Mouse (Mus musculus) B cell, adult 62 days (primary cell): ENCODE results near the gene Sh2d3c. TPM values are rescaled to one million over a fixed set of nuclear protein-coding genes. Genes with fewer than 3 reads are reported as not detected.

Experiments used
- total RNA-seq: library from RNA; stranded (reverse); gene quantifications from 4 replicates; pipeline ENCODE4 v1.2.4, GENCODE M21; 2023

The Sh2d3c gene
- 87.7 to 98.5 TPM (median 92.5 TPM) in 4 replicates for total RNA-seq

DNA sequence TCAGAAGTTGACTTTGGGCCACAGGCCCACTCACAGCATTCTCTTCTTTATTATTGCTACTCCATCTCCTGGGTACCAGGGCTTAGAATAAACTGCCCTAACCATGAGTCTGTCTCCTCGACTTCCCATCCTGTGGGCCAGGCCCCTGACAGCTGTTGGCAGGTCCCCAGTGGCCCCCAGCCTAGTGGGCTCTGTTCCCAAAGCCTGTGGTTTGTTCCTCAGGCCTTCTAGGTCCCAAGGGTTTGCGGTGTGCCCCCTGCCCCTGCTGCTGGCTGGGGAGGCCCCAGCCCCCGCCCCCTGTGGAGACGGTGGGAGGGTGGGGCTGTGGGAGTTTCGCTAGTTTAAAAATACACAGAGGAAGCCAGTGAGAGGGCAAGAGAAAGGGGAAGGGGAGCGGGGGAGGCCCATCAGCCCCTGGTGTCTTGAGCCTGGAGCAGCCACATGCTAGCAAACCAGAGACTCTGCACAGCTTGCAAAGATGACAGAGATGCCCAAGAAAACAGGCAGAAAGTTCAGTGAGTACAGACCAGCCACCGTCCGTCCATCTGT, at the start of gene Sh2d3c:
Gene Sh2d3c (plus strand): TSS at position 375 of the 549 bp plus-strand sequence.

DNA sequence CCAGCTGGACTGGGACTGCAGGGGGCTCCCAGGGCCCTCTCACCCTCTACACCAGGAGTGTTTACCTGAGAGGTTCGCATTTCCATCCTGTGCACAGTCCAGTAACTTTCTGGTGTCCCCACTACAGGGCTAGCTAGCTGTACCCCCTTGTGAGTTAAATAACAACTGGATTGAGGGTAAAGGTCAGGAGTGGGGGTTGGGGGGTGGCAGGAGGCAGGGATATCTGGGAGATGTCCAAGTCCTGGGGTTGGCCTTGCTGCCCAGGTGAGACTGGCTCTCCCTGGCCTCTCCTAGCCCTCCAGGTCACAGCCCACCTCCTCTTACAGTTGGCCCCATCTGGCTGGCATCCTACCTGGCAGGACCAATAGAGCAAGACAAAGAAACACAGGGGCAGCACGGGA, 16.8 kb upstream of the Sh2d3c start, which contains the start of gene Fpgs:
Gene Fpgs (minus strand): TSS at position 125 of the 401 bp plus-strand sequence.

DNA sequence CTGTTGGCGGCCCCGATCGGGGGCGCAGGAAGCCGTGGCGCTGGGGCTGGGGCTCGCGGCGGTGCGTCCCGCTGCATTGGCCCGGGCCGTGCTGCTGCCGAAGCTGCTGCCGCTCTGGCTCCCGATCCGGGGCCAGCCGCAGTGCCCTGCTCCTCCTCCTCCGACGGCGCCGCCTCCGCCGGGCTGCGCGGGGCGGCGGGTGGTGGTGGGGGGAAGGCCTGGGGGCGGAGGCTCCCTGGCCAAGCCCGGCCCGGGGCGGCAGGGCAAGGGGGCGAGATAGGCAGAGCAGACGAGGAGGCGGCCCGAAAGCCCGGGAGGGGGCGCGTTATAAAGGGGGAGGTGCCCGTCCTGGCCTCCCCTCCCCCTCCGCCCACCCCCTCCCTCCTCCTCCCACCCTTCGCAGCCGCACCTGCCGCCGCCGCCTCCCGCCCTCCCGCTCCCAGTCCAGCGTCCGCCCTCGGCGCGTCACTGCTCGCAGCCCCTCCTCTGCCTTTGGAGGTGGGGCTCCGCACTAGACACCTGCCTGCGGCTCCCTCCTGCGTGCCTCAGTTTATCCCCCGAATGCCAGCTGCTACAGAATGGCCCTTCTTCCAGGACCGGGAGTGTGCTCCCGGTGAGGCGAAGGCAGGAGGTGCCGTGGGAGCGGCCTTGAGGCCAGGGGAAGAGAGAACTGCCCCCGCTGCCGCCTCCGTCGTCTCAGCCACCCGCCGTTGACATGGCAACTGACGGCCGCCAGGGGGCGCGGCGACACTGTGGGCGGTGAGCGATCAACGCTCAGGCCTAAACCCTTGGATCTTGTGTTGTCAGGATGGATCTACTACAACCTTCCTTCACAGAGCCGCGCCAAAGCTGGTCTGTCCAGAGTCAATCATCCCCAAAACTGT, 7.7 kb upstream of the Sh2d3c start, which contains the start of gene Cdk9:
Gene Cdk9 (minus strand): TSS at position 143 of the 884 bp plus-strand sequence.

DNA sequence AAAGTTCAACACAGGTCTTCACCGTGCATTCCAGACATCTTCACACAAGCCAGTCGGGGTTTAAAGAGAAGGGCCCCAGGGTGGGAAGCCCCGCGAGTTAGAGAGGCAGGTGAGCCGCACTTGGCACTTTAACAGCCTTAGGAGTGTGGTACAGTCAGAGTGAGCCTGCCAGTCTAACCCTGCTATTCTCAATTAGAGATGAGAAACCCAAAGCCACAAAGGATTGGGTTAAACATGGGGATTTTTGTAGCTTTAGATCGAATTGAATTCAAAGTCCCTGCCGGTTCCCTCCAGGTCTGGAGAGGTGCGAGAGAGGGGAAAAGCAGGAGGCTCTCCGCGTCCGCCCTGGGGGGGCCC, 20.0 kb downstream of the Sh2d3c start, which contains the start of gene 6330409D20Rik:
Gene 6330409D20Rik (minus strand): TSS at position 101 of the 357 bp plus-strand sequence.

DNA sequence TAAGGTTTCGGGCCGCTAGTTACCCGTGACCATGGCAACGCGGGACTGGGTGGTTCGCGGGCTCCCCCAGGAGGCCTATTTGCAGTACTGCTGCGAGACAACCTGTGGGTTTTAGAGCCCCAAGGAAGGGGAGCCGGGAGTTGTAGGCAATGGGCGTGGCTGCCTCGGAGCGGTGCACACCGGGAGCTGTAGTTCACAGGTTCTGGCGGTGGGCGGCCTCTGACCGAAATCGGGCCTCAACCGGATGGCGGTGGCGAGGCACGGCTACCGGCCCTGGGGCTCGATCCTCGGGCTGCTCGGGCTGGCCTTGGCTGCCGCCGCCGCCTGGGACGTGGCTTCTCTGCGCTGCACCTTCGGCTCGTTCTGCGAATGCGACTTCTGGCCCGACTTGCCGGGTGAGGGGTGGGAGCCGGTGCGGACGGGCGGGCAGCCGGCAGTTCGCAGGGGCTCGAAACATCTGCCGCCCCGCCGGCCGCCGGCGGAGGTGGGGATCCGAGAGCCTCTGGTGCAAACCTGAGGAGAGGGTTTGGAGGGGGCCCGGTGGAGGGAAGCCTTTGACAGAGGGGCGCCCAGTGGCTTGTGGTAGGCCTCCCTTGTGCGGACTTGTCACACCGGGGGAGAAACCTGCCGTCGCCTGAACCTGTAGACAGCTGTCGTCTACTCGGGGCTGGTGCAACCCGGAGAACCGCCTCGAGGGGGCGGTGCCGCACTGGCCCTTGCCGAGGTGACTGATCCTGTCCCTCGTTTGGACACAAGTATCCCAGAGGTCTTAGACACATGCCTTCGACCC, 36.4 kb downstream of the Sh2d3c start, which contains the start of gene Tor2a:
Gene Tor2a (plus strand): TSS at position 179 of the 790 bp plus-strand sequence.

DNA sequence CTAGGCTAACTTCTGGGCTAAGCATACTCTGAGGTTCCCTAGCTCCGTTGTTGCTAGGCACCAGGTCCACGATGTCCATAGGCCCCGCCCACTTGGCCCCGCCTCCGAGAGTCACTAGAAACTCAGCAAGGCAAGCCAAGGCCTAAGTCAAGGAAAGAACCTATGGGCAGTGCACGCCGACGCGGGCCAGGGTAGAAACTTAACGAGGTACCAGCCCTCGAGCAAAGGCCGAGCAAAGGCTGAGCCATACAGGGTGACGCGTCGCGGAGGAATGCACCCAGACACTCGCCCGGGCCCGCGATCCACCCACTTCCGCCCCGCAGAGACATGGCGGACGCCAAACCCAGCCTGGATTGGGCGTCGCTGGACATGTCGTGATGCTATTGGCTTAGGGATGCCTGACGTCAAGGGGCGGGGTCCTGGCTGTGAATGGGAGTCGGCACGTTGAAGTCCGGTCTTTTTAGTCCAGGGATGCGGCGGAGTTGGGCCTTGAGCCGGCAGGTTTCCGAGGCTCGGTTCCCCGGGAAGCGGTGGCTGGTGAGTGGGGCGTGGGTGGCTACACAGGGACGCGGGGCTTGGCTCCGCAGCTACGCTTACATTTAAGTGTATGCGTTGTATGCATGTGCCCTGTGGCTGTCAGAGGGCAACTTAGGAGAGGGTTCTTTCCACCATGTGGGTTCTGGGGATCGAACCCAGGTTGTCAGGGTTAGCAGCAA, 54.7 kb downstream of the Sh2d3c start, which contains the start of the genes Ttc16 and Ptrh1:
Gene Ttc16 (minus strand): TSS at position 275 of the 716 bp plus-strand sequence.
Gene Ptrh1 (plus strand): TSS at position 428 of the 716 bp plus-strand sequence.

DNA sequence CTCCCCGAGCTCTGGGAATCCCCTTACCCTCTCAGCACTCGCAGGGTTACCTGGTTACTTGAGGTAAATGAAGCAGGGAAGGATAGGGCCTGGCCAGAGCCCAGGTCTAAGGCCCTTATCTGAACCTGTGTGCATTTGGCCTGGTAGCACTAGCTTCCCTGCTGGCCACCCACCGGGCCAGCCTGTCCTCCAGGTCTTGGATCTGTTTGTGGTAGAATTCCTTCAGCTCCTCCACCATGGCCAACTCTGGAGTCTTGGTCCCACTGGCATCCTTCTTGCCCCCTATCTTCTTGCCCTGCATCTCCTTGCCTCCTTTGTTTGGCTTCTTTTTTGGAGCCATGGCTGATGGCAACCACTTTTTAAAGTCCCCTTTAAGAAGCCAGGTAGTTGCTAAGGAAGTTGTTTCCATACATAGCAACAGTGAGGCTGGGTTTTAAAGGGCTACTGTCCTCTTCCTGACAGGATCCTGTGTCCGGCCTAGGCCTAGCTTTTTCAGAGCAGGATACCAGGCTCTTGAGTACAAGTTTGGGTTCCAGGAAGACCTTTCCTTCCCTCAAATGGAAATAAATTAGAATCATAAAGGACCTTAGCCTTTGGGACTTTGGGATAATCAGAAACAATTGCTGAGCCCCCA, 63.3 kb downstream of the Sh2d3c start, which contains the start of gene Cfap157:
Gene Cfap157 (minus strand): TSS at position 381 of the 634 bp plus-strand sequence.

Other genes starting within 250 kb of the Sh2d3c start
- 67.0 to 70.2 TPM (median 68.4 TPM) in 4 replicates for gene Fam102a, start 185.7 kb upstream of the Sh2d3c start, total RNA-seq
- 51.3 to 67.8 TPM (median 59.1 TPM) in 4 replicates for gene Dpm2, start 150.2 kb upstream of the Sh2d3c start, total RNA-seq
- gene Pip5kl1, start 146.3 kb upstream of the Sh2d3c start, total RNA-seq = 0.57 to 2.8 TPM (median 1.4 TPM) in 4 replicates
- not detected in 4 replicates for gene 9430097D07Rik, start 145.4 kb upstream of the Sh2d3c start, total RNA-seq
- gene St6galnac4, start 134.0 kb upstream of the Sh2d3c start, total RNA-seq = 59.5 to 63.4 TPM (median 60.8 TPM) in 4 replicates
- 6.1 to 11.7 TPM (median 8.8 TPM) in 4 replicates for gene St6galnac6, start 121.3 kb upstream of the Sh2d3c start, total RNA-seq
- gene Ak1, start 99.3 kb upstream of the Sh2d3c start, total RNA-seq = 0.29 to 1.5 TPM (median 1.2 TPM) in 3 of 4 replicates, not detected in the other
- 0.36 to 0.98 TPM (median 0.64 TPM) in 4 replicates for gene Eng, start 74.5 kb upstream of the Sh2d3c start, total RNA-seq
- 28.2 to 32.0 TPM (median 29.1 TPM) in 4 replicates for gene Fpgs, start 16.9 kb upstream of the Sh2d3c start, total RNA-seq
- 141 to 157 TPM (median 152 TPM) in 4 replicates for gene Cdk9, start 8.0 kb upstream of the Sh2d3c start, total RNA-seq
- not detected in 4 replicates for gene 6330409D20Rik, start 20.0 kb downstream of the Sh2d3c start, total RNA-seq
- gene Tor2a, start 36.2 kb downstream of the Sh2d3c start, total RNA-seq = 29.3 to 33.7 TPM (median 32.8 TPM) in 4 replicates
- gene Ttc16, start 54.6 kb downstream of the Sh2d3c start, total RNA-seq = 0.27 TPM in 1 of 4 replicates, not detected in the others
- gene Ptrh1, start 54.7 kb downstream of the Sh2d3c start, total RNA-seq = 3.1 to 7.2 TPM (median 4.9 TPM) in 4 replicates
- not detected in 4 replicates for gene Cfap157, start 63.4 kb downstream of the Sh2d3c start, total RNA-seq
- 3.9 to 7.5 TPM (median 4.4 TPM) in 4 replicates for gene Stxbp1, start 126.2 kb downstream of the Sh2d3c start, total RNA-seq
- gene Fam129b, start 155.1 kb downstream of the Sh2d3c start, total RNA-seq = 1.8 to 4.8 TPM (median 2.7 TPM) in 4 replicates
- gene Rpl12, start 240.5 kb downstream of the Sh2d3c start, total RNA-seq = 896 to 937 TPM (median 913 TPM) in 4 replicates
- 15.3 to 17.9 TPM (median 16.0 TPM) in 4 replicates for gene Lrsam1, start 240.6 kb downstream of the Sh2d3c start, total RNA-seq